Mouse (Mus musculus): ENCODE data around the gene Kdm4b.

GRCm38 (mm10) chr17:56442316-56442715, 116.5 kb downstream of the Kdm4b start:
- no peak for TF ChIP-seq CTCF (IDR thresholded peaks at IDR 0.05; ENCODE audit: extremely low read depth, insufficient read depth, insufficient read length, insufficient replicate concordance)
- no peak for TF ChIP-seq POLR2A (IDR thresholded peaks at IDR 0.05; ENCODE audit: low read depth, low read length)

Measured in spleen, adult 2 months (tissue).